Mouse (Mus musculus): Measurements from ENCODE around the gene Nags. TPM values are rescaled to one million over a fixed set of nuclear protein-coding genes. Genes with fewer than 3 reads are reported as not detected.

Gene Nags
- polyA plus RNA-seq, 1 experiment from 2014 or later = not detected

DNA sequence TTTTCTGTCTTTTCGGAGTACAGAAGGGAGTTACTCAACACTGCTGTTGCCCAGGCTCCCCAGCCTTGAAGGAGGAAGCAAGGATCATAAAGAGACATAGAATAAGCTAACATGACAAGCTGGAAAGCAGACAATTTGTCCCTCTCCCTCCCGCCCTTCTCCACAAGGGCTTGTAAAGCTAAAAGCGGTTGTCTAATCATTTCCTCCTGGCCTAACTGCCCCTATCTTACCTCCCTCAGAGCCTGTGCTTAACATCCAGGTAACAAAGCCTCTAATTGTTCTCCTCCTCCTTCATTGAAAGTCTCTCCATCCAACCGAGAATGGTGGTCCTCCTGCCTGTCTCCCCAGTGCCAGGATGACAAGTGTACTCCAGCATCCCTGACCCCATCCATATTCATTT is 45.5 kb downstream of the Nags start:
- peak; percentile 13 for DNase-seq (ENCODE audit: low spot score)

DNA sequence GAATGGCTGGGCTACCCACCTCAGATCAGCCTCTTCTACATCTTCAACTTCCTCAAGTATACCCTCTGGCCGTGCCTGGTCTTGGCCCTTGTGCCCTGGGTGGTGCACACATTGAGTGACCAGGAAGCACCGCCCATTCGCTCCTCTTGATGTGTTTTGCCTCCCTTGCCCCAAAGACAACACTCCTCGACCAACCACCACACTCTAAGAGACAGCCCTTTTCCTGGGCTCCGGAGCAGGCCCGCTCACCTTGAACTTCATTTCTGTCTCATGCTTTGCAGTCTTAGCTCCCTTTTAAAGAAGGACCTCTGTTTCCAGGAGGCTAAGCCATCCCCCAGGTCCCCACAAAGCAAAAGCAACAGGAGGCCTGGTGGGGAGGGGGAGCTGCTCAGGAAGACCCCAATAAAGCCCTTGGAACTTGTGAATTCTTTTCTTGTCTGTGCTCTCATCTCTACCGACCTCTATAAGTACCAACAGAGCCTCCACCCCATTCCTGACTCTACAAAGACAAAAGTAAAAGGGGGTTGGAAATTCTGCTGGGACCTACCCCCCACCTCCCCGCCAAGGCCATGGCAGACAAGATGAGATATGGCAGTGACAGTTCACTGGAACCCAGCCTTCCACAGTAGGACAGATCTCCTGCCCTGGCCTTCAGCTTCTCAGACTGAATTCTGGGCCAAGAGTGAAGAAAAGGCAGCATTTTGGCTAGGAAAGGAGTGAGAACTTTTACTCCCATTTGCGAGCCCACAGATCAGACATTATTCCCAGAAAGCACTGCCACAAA is 48.5 kb downstream of the Nags start:
- H3K4me1 ChIP-seq (replicated peaks; ENCODE audit: control insufficient read depth, insufficient read depth) = no peaks in the 10 kb centered on the region
- no peak for ATAC-seq (ENCODE audit: low FRiP score, low TSS enrichment)
- H3K9ac ChIP-seq (ENCODE audit: low read length) = no peak overlapping the region
- H3K27me3 ChIP-seq (ENCODE audit: control insufficient read depth, insufficient read depth, low read length) = no peaks in the 10 kb centered on the region
- TF ChIP-seq EP300 (optimal IDR thresholded peaks at IDR 0.05) = no peak
- no peak for TF ChIP-seq CTCF (IDR thresholded peaks at IDR 0.05; ENCODE audit: low read depth)
- H3K9me3 ChIP-seq (ENCODE audit: control insufficient read depth, low read length) = no peaks in the 10 kb centered on the region
- H3K4me2 ChIP-seq (replicated peaks; ENCODE audit: low read depth) = no peak overlapping the region
- no peak overlapping the region for H3K4me3 ChIP-seq (ENCODE audit: low read depth, low read length)
- DNase-seq (ENCODE audit: low spot score) = peak; percentile 12
- peaks cover 28% of the 10 kb centered on the region for H3K36me3 ChIP-seq (ENCODE audit: control insufficient read depth, insufficient read depth, low read length)
- WGBS = 80% methylated on average over 9 of the region's 9 CpGs
- no peak overlapping the region for H3K27ac ChIP-seq (replicated peaks)

More for the DNA sequence above, 45.5 kb downstream of the Nags start:
- WGBS = 50% methylated on average over 4 of the region's 4 CpGs
- H3K27me3 ChIP-seq (ENCODE audit: control insufficient read depth, insufficient read depth, low read length) = no peaks in the 10 kb centered on the region
- H3K9ac ChIP-seq (ENCODE audit: low read length) = no peak overlapping the region
- H3K27ac ChIP-seq (replicated peaks) = no peak overlapping the region
- H3K36me3 ChIP-seq (ENCODE audit: control insufficient read depth, insufficient read depth, low read length) = peaks cover 6% of the 10 kb centered on the region
- no peak for ATAC-seq (ENCODE audit: low FRiP score, low TSS enrichment)
- H3K4me1 ChIP-seq (replicated peaks; ENCODE audit: control insufficient read depth, insufficient read depth) = no peaks in the 10 kb centered on the region
- no peaks in the 10 kb centered on the region for H3K9me3 ChIP-seq (ENCODE audit: control insufficient read depth, low read length)
- no peak overlapping the region for H3K4me3 ChIP-seq (ENCODE audit: low read depth, low read length)
- TF ChIP-seq CTCF (IDR thresholded peaks at IDR 0.05; ENCODE audit: low read depth) (no peak), EP300 (optimal IDR thresholded peaks at IDR 0.05) (no peak)
- peak overlapping the region; percentile 18; the same call in 1 of the 2 replicates for H3K4me2 ChIP-seq (replicated peaks; ENCODE audit: low read depth)

GRCm38 (mm10) chr11:102196018-102196797 is 50.9 kb downstream of the Nags start:
- H3K27me3 ChIP-seq (ENCODE audit: control insufficient read depth, insufficient read depth, low read length) = no peaks in the 10 kb centered on the region
- H3K4me1 ChIP-seq (replicated peaks; ENCODE audit: control insufficient read depth, insufficient read depth) = no peaks in the 10 kb centered on the region
- no peak for DNase-seq (ENCODE audit: low spot score)
- ATAC-seq (ENCODE audit: low FRiP score, low TSS enrichment) = peak; percentile 9; the same call in 1 of the 2 replicates
- no peak for TF ChIP-seq EP300 (optimal IDR thresholded peaks at IDR 0.05)
- no peak for TF ChIP-seq CTCF (IDR thresholded peaks at IDR 0.05; ENCODE audit: low read depth)
- no peak overlapping the region for H3K27ac ChIP-seq (replicated peaks)
- H3K9ac ChIP-seq (ENCODE audit: low read length) = no peak overlapping the region
- H3K36me3 ChIP-seq (ENCODE audit: control insufficient read depth, insufficient read depth, low read length) = peaks cover 32% of the 10 kb centered on the region
- no peak overlapping the region for H3K4me2 ChIP-seq (replicated peaks; ENCODE audit: low read depth)
- no peak overlapping the region for H3K4me3 ChIP-seq (ENCODE audit: low read depth, low read length)
- no peaks in the 10 kb centered on the region for H3K9me3 ChIP-seq (ENCODE audit: control insufficient read depth, low read length)
- WGBS = 64% methylated on average over 21 of the region's 21 CpGs

DNA sequence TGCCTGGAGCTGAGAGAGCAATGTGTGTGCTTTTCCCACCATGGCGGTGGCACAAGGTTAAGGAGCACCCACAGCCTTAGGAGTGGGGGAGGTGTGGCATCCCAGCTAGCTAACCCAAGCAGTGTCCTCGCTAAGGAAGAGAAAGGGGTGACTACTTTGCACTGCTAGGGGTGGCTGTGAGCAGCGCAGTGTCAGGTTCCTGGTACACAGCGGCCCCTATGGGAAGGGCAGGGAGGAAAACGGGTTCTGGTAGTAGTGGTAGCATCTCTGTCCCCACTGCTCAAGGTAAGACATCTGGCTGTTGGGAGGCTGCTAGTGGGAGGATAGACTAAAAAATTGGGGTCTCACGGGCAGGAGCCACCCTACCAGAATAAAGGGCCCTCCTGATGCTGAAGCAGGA is 52.9 kb downstream of the Nags start:
- Histone ChIP-seq H3K4me2 (replicated peaks; ENCODE audit: low read depth) (no peak overlapping the region), H3K9me3 (ENCODE audit: control insufficient read depth, low read length) (no peaks in the 10 kb centered on the region), H3K9ac (ENCODE audit: low read length) (no peak overlapping the region), H3K36me3 (ENCODE audit: control insufficient read depth, insufficient read depth, low read length) (peaks cover 45% of the 10 kb centered on the region), H3K4me1 (replicated peaks; ENCODE audit: control insufficient read depth, insufficient read depth) (no peaks in the 10 kb centered on the region), H3K27me3 (ENCODE audit: control insufficient read depth, insufficient read depth, low read length) (no peaks in the 10 kb centered on the region), H3K27ac (replicated peaks) (no peak overlapping the region), H3K4me3 (ENCODE audit: low read depth, low read length) (no peak overlapping the region)
- DNase-seq (ENCODE audit: low spot score) (peak; percentile 16), ATAC-seq (ENCODE audit: low FRiP score, low TSS enrichment) (no peak)
- TF ChIP-seq CTCF (IDR thresholded peaks at IDR 0.05; ENCODE audit: low read depth) (peak; percentile 41), EP300 (optimal IDR thresholded peaks at IDR 0.05) (no peak)
- WGBS = 68% methylated on average over 6 of the region's 6 CpGs

Other genes with a start within 250 kb of the Nags start
- gene Sost, start 178.5 kb upstream of the Nags start, polyA plus RNA-seq (2015; fragmentation: Nextera tagmentation; extraction: Ambion mirVana) = 0.08 TPM in 1 of 2 replicates, not detected in the other
- gene Cfap97d1, start 161.2 kb upstream of the Nags start, polyA plus RNA-seq (2015; fragmentation: Nextera tagmentation; extraction: Ambion mirVana) = not detected in 2 replicates
- gene Dusp3, start 158.5 kb upstream of the Nags start, polyA plus RNA-seq (2015; fragmentation: Nextera tagmentation; extraction: Ambion mirVana) = 21.7 and 22.8 TPM in 2 replicates
- 3.3 and 3.4 TPM in 2 replicates for gene Mpp3, start 117.1 kb upstream of the Nags start, polyA plus RNA-seq (2015; fragmentation: Nextera tagmentation; extraction: Ambion mirVana)
- 3.0 and 3.4 TPM in 2 replicates for gene Cd300lg, start 104.0 kb upstream of the Nags start, polyA plus RNA-seq (2015; fragmentation: Nextera tagmentation; extraction: Ambion mirVana)
- 2.8 and 3.4 TPM in 2 replicates for gene Mpp2, start 57.0 kb upstream of the Nags start, polyA plus RNA-seq (2015; fragmentation: Nextera tagmentation; extraction: Ambion mirVana)
- 3.3 and 5.4 TPM in 2 replicates for gene Ppy, start 44.2 kb upstream of the Nags start, polyA plus RNA-seq (2015; fragmentation: Nextera tagmentation; extraction: Ambion mirVana)
- 63.0 and 64.3 TPM in 2 replicates for gene Pyy, start 37.7 kb upstream of the Nags start, polyA plus RNA-seq (2015; fragmentation: Nextera tagmentation; extraction: Ambion mirVana)
- 13.8 and 14.5 TPM in 2 replicates for gene Tmem101, start 10.9 kb downstream of the Nags start, polyA plus RNA-seq (2015; fragmentation: Nextera tagmentation; extraction: Ambion mirVana)
- gene Lsm12, start 39.8 kb downstream of the Nags start, polyA plus RNA-seq (2015; fragmentation: Nextera tagmentation; extraction: Ambion mirVana) = 70.0 and 99.4 TPM in 2 replicates
- 19.2 and 19.4 TPM in 2 replicates for gene G6pc3, start 44.1 kb downstream of the Nags start, polyA plus RNA-seq (2015; fragmentation: Nextera tagmentation; extraction: Ambion mirVana)
- gene Hdac5, start 84.7 kb downstream of the Nags start, polyA plus RNA-seq (2015; fragmentation: Nextera tagmentation; extraction: Ambion mirVana) = 33.8 and 43.3 TPM in 2 replicates
- gene BC030867, start 103.4 kb downstream of the Nags start, polyA plus RNA-seq (2015; fragmentation: Nextera tagmentation; extraction: Ambion mirVana) = 2.2 and 2.7 TPM in 2 replicates
- 0.04 TPM in 1 of 2 replicates, not detected in the other for gene Asb16, start 123.2 kb downstream of the Nags start, polyA plus RNA-seq (2015; fragmentation: Nextera tagmentation; extraction: Ambion mirVana)
- gene Tmub2, start 139.4 kb downstream of the Nags start, polyA plus RNA-seq (2015; fragmentation: Nextera tagmentation; extraction: Ambion mirVana) = 30.3 and 31.3 TPM in 2 replicates
- 6.9 and 7.3 TPM in 2 replicates for gene Atxn7l3, start 151.1 kb downstream of the Nags start, polyA plus RNA-seq (2015; fragmentation: Nextera tagmentation; extraction: Ambion mirVana)
- gene Ubtf, start 174.2 kb downstream of the Nags start, polyA plus RNA-seq (2015; fragmentation: Nextera tagmentation; extraction: Ambion mirVana) = 46.6 and 46.7 TPM in 2 replicates
- gene Slc4a1, start 220.7 kb downstream of the Nags start, polyA plus RNA-seq (2015; fragmentation: Nextera tagmentation; extraction: Ambion mirVana) = 0.72 and 1.1 TPM in 2 replicates
- gene Rundc3a, start 247.9 kb downstream of the Nags start, polyA plus RNA-seq (2015; fragmentation: Nextera tagmentation; extraction: Ambion mirVana) = 5.1 and 5.9 TPM in 2 replicates

All from stomach, postnatal 0 days (tissue).